Mouse (Mus musculus) small intestine, adult 2 months (tissue): Measurements from ENCODE around the gene Dhx57.

Experiments
- CTCF ChIP-seq: fragments of 200-500 bp; IDR thresholded peaks from 2 replicates; pipeline ENCODE4 v1.5.1; 2012; ENCODE audit warnings: low read depth, mild to moderate bottlenecking, control low read depth, inconsistent platforms, low read length, moderate library complexity, mixed read lengths; ENCODE audit not compliant: insufficient replicate concordance, insufficient read length; ENCODE audit errors: extremely low read depth
- POLR2A ChIP-seq: fragments of 200-500 bp; IDR thresholded peaks from 2 replicates; pipeline ENCODE4 v1.6.1; 2012; ENCODE audit warnings: low read depth, mild to moderate bottlenecking, control low read depth, inconsistent platforms, low read length, moderate library complexity

GRCm38 (mm10) chr17:80233844-80234243 is 56.4 kb downstream of the Dhx57 start:
- TF ChIP-seq CTCF (no peak), POLR2A (no peak)
